Mouse (Mus musculus) intestine, embryonic 16.5 days (tissue): ENCODE measurements around the gene Trhde. TPM values are rescaled to one million over a fixed set of nuclear protein-coding genes. Genes with fewer than 3 reads are reported as not detected.

ENCODE experiments used
- ATAC-seq: fragments of 200-750 bp; cut with Nextera tagmentation; 2 replicates; pipeline ENCODE4 v1.8.0; 2017; ENCODE audit warnings: moderate TSS enrichment, moderate library complexity
- H3K27ac ChIP-seq: fragments of 300-500 bp; sonication (generic); 2 replicates; pipeline ENCODE4 v1.5.1; 2014; ENCODE audit warnings: mild to moderate bottlenecking, low read length
- H3K27me3 ChIP-seq: fragments of 300-500 bp; sonication (generic); replicated peaks from 2 replicates; pipeline ENCODE4 v1.6.1; 2014; ENCODE audit warnings: low read length, control low read depth, mixed read lengths; ENCODE audit not compliant: control insufficient read depth, insufficient read depth
- H3K36me3 ChIP-seq: fragments of 300-500 bp; sonication (generic); 2 replicates; pipeline ENCODE4 v1.6.1; 2014; ENCODE audit warnings: low read length, control low read depth; ENCODE audit not compliant: control insufficient read depth, insufficient read depth
- H3K4me1 ChIP-seq: fragments of 300-500 bp; sonication (generic); 2 replicates; pipeline ENCODE4 v1.6.1; 2014; ENCODE audit warnings: low read length, control low read depth, mixed read lengths; ENCODE audit not compliant: control insufficient read depth, insufficient read depth
- H3K4me2 ChIP-seq: fragments of 300-500 bp; sonication (generic); 2 replicates; pipeline ENCODE4 v1.6.1; 2014; ENCODE audit warnings: low read depth, low read length, control low read depth
- H3K4me3 ChIP-seq: fragments of 300-500 bp; sonication (generic); 2 replicates; pipeline ENCODE4 v1.5.1; 2014; ENCODE audit warnings: mild to moderate bottlenecking, low read length
- H3K9ac ChIP-seq: fragments of 300-500 bp; sonication (generic); 2 replicates; pipeline ENCODE4 v1.6.1; 2014; ENCODE audit warnings: low read depth, low read length
- H3K9me3 ChIP-seq: fragments of 300-500 bp; sonication (generic); 2 replicates; pipeline ENCODE4 v1.6.1; 2016; ENCODE audit warnings: low read length, control low read depth; ENCODE audit not compliant: control insufficient read depth
- WGBS: fragments of 180-500 bp; shearing (Covaris S2); extraction: QIAGEN DNeasy Blood & Tissue Kit; methylation state at CpG from one replicate; pipeline ENCODE4 v1.1.7; 2014; 5-methylcytosine and 5-hydroxymethylcytosine counted together
- polyA plus RNA-seq: library from polyadenylated mRNA; unstranded; fragments of >200 nt; fragmentation: Nextera tagmentation; extraction: Ambion mirVana; gene quantifications from 2 replicates; pipeline ENCODE4 v1.2.1, GENCODE M21; 2015

The Trhde gene
- polyA plus RNA-seq, 1 experiment from 2014 or later = 0.27 TPM

DNA sequence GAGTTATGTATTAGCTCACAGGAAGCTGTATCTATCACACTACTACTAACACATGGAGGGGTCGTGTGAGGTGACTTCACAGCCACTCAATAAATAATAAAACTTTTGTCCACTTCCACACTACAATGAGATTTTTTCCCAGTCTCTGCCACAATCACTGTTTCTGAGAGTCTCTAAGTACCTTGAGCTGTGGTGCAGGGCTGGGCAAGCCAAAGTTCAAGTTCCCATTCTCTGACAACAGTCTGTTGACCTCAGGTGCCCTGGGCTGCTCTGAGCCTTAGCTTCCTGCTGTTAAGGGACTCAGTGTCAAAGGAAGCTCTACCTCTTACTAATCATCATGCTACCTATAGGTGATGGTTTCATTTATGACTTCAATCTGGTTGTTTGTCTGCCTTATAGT is 3.3 kb downstream of the Trhde start:
- Histone ChIP-seq H3K4me1 (peaks cover 7% of the 10 kb centered on the region), H3K4me2 (no peak overlapping the region), H3K9ac (no peak overlapping the region), H3K27ac (no peak overlapping the region), H3K9me3 (no peaks in the 10 kb centered on the region), H3K4me3 (no peak overlapping the region), H3K36me3 (no peaks in the 10 kb centered on the region), H3K27me3 (peaks cover 38% of the 10 kb centered on the region)
- 0 out of 2 replicates have a peak, but pooled peaks have one; percentile 69 for ATAC-seq
- 53% methylated on average over 1 of the region's 1 CpGs for WGBS

DNA sequence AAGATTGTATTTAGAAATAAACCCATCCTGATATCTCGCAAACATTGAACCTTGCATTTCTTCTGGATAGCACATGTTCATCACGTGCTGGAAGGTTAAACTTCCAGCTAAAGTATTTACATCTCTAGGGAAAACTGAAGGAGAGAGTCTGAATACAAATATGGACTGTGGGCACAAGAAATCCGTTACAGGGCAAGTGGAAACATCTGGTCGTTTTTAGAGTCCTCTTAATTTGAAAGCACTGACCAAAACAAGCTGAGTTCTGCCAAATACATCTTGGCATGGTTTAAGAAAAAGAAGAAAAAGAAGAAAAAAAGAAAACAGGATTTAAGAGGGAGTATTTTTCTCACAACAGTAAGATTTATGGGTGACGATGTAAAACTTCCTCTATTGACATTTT is 3.9 kb downstream of the Trhde start:
- Histone ChIP-seq H3K9ac (no peak overlapping the region), H3K27me3 (peaks cover 38% of the 10 kb centered on the region), H3K9me3 (no peaks in the 10 kb centered on the region), H3K27ac (no peak overlapping the region), H3K36me3 (no peaks in the 10 kb centered on the region), H3K4me1 (peaks cover 7% of the 10 kb centered on the region), H3K4me2 (no peak overlapping the region), H3K4me3 (no peak overlapping the region)
- 50% methylated on average over 5 of the region's 5 CpGs for WGBS
- no peak for ATAC-seq

DNA sequence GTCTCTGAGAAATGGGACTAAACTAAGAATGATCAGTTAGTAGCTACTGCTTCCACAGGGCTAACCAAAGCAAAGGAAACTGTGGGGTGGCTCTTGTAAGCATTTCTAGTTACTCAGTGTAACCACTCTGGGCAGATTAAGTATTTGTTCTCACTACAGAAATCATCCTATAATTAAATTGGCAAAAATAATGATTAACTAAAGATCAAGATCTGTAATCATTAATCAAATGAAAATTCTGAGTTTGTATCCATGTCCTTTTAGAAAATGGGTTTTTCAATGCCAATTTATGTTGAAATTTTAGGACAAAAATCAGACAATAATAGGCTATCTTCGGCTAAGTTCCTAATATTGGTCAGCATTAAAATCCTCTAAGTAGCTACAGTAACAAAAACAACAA is 4.4 kb downstream of the Trhde start:
- Histone ChIP-seq H3K36me3 (no peaks in the 10 kb centered on the region), H3K27me3 (peaks cover 32% of the 10 kb centered on the region), H3K27ac (no peak overlapping the region), H3K4me1 (peaks cover 7% of the 10 kb centered on the region), H3K9me3 (no peaks in the 10 kb centered on the region), H3K4me2 (no peak overlapping the region), H3K4me3 (no peak overlapping the region), H3K9ac (no peak overlapping the region)
- 66% methylated on average over 1 of the region's 1 CpGs for whole genome bisulfite sequencing
- no peak for ATAC-seq

DNA sequence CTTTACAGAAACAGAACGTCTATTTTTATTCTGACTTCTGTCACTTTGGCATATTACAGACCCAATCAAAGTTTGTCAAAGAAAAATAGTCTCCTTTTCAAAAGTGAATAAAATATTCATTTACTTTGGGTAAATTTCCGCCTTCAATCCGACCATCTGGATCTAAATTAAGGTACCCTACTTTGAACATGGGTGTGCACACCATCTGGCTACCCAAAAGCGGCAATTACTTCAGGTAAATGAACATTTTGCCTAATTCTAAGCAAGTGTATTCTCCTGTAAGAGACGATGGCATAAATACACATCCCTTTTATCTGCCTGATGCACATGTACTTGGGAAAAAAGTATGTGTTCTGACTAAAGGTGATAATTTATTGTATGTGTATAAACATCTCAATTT is 5.2 kb downstream of the Trhde start:
- ATAC-seq = no peak
- Histone ChIP-seq H3K4me2 (no peak overlapping the region), H3K9ac (no peak overlapping the region), H3K36me3 (no peaks in the 10 kb centered on the region), H3K4me1 (peaks cover 7% of the 10 kb centered on the region), H3K27ac (no peak overlapping the region), H3K27me3 (peaks cover 25% of the 10 kb centered on the region), H3K9me3 (no peaks in the 10 kb centered on the region), H3K4me3 (no peak overlapping the region)
- 73% methylated on average over 5 of the region's 5 CpGs for WGBS

DNA sequence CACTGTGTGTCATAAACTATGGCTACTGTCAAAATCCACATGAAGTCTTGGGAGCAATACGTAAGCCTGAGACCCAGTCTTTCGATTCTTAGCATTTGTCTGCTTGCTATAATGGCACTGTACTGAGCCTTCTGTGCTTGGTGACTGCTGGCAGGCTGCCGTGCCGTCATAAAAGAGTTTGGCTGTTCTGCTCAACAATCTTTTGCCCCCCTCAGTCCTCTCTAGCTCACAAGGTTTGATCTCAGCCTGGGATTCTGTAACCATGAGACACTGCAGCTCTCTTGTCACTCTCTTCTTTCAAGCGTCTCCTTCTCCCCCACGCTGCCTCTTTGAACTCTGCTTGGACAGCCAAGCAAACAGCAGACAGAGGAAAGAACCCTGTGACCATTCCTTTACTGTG is 7.9 kb downstream of the Trhde start:
- H3K36me3 ChIP-seq = no peaks in the 10 kb centered on the region
- no peak overlapping the region for H3K4me2 ChIP-seq
- no peak overlapping the region for H3K9ac ChIP-seq
- H3K4me3 ChIP-seq = no peak overlapping the region
- H3K27ac ChIP-seq = no peak overlapping the region
- WGBS = 60% methylated on average over 6 of the region's 6 CpGs
- no peak for ATAC-seq
- H3K4me1 ChIP-seq = no peaks in the 10 kb centered on the region
- no peaks in the 10 kb centered on the region for H3K27me3 ChIP-seq
- no peaks in the 10 kb centered on the region for H3K9me3 ChIP-seq

DNA sequence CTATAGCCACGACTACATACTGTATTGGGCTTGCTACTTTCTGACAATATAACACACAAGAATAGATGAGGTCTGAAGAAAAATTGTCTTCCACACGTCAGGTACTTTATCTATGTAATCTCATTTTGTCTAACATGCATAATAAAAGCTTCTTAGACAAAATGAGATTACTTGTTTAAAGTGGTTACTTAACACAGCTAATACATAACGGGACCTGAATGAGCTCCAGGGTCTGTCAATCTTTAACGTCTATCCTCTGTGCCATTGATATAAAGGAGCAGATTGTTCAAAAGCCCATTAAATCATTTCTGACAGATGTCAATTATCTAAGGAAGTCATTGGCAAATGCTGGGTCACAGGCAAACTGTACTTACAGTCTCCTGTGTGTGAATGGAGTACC is 36.2 kb downstream of the Trhde start:
- no peaks in the 10 kb centered on the region for H3K4me1 ChIP-seq
- no peaks in the 10 kb centered on the region for H3K36me3 ChIP-seq
- no peak for ATAC-seq
- no peaks in the 10 kb centered on the region for H3K9me3 ChIP-seq
- H3K4me3 ChIP-seq = no peak overlapping the region
- no peak overlapping the region for H3K9ac ChIP-seq
- H3K4me2 ChIP-seq = no peak overlapping the region
- no peak overlapping the region for H3K27ac ChIP-seq
- 68% methylated on average over 4 of the region's 4 CpGs for WGBS
- H3K27me3 ChIP-seq = no peaks in the 10 kb centered on the region

DNA sequence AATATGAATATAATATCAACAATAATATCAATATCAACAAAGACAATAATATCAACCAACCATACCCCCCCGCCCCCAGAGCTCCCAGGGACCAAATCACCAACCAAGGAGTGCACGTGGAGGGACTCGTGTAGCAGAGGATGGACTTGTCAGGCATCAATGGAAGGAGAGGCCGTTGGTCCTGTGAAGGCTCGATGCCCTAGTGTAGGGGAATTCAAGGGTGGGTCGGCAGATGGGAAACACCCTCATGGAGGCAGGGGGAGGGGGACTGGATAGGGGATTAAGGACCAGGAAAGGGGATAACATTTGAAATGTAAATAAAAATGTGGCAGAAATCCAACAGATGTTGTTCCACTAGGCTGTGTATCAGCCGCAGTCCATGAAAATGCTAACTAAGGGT is 40.0 kb downstream of the Trhde start:
- Histone ChIP-seq H3K27ac (no peak overlapping the region), H3K27me3 (no peaks in the 10 kb centered on the region), H3K36me3 (no peaks in the 10 kb centered on the region), H3K9ac (no peak overlapping the region), H3K4me1 (no peaks in the 10 kb centered on the region), H3K4me2 (no peak overlapping the region), H3K4me3 (no peak overlapping the region), H3K9me3 (no peaks in the 10 kb centered on the region)
- no peak for ATAC-seq
- 73% methylated on average over 7 of the region's 7 CpGs for WGBS

DNA sequence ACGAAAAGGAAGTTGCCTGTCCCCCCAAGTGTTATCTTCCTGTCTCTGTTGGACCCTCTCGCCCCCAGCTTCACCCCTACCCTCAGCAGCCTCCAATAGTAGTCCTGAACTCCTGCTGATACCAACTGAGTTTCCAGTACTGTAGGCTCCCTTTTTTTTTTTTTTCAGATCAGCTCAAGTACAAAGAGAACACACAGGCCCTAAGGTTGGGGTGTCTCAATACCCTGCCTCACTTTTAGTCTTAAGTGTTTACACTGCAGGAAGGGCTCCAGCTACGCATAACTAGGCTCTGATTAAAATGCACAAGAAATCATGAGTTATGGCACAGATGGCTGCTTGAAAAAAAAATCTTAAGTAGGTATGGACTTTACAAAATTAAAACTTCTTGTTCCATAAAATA is 42.9 kb downstream of the Trhde start:
- H3K27me3 ChIP-seq = no peaks in the 10 kb centered on the region
- H3K9ac ChIP-seq = no peak overlapping the region
- no peak for ATAC-seq
- H3K4me3 ChIP-seq = no peak overlapping the region
- no peaks in the 10 kb centered on the region for H3K9me3 ChIP-seq
- no peaks in the 10 kb centered on the region for H3K4me1 ChIP-seq
- no peak overlapping the region for H3K4me2 ChIP-seq
- 73% methylated on average over 3 of the region's 3 CpGs for WGBS
- H3K27ac ChIP-seq = no peak overlapping the region
- no peaks in the 10 kb centered on the region for H3K36me3 ChIP-seq

DNA sequence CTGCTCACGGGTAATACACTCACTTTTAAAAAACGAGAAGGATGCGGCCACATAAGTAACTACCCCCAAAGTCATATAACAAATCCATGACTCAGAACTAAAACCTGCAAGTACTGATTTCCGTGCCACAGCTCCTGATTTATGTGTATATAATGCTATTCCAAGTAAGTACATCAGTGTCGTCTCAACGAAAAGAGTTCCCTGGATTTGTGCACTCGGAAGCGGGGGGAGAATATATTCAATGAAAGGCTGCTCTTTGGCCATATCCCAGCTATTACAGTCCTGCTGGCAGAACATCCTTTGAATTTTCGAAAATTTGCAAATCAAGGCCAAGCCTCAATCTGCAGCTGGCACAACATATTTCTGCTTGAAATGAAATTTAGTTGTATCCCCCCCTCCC is 43.5 kb downstream of the Trhde start:
- H3K4me3 ChIP-seq = no peak overlapping the region

More for the DNA sequence above, 43.5 kb downstream of the Trhde start:
- Histone ChIP-seq H3K4me2 (no peak overlapping the region), H3K9me3 (no peaks in the 10 kb centered on the region), H3K27me3 (no peaks in the 10 kb centered on the region), H3K36me3 (no peaks in the 10 kb centered on the region), H3K9ac (no peak overlapping the region), H3K27ac (no peak overlapping the region), H3K4me1 (no peaks in the 10 kb centered on the region)
- no peak for ATAC-seq
- WGBS = 65% methylated on average over 9 of the region's 9 CpGs
